Mouse (Mus musculus) heart, adult 9 months (tissue): ENCODE data around the gene Sidt1.
A peak's percentile ranks its signal among the peaks of the same experiment; 100 is the strongest.
"Not testable (repeated sequence)": the region's sequence is repeated elsewhere in the genome, so short reads cannot be mapped to it uniquely, and the experiment has no call there.

Experiments
- DNase-seq, 2 experiments: peaks; one replicate each; pipeline ENCODE4 v3.0.0; 2022; ENCODE audit warnings: low spot score in 2 of 2

Gene Sidt1

GRCm38 (mm10) chr16:44302126-44302892 is 30.7 kb downstream of the Sidt1 start:
- no peak for DNase-seq

DNA sequence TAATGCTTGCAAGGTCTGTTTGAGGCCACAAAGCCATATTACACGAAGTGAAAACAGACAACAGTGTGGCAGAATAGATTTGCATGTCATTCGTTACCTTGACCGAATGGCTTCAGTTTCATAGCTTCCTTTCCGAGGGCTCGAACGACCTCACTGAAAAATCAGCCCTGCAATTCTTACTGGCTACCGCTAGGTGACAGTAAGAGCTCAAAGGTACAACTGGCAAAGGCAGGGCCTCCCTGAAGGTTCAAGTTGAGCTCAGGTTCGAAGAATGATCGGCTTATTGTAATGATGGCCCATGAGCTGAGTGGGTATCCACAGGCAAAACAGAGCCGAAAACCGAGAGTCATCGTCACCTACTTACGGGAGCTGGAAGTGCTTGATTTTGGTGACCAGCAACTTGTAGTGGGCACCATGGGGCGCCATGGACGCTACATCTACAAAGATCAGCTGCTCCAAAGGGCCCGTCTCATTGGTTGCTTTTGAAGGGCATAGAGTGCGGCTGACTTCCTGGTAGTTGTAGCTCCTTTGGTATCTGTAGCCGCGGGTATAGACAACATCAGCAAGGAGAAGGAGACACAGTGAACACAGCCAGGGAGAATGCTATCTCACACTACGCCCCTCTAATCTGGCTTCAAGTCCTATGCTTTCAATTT is 33.4 kb downstream of the Sidt1 start:
- no peak for DNase-seq

- DNase-seq = no peak
Observed at GRCm38 (mm10) chr16:44293960-44294359, 39.0 kb downstream of the Sidt1 start.

DNA sequence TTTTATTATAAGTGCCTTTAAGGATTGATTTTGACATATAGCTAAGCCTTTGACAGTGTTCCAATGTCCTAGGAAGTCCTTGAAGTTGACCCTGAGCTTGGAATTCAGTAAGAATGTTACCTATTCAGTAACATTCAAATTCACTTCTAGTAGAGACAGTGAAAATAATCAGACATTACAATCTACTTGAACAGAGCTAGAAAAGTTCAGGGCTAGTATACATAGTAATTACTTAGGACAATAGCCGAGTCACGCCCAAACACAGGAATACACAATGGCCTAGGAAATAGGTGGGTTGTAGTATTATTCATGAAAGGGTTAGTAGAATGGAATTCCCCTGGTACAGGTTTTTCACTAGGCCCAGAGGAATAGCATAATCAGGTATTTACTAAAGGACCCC is 40.3 kb downstream of the Sidt1 start:
- not testable (repeated sequence) for DNase-seq

DNA sequence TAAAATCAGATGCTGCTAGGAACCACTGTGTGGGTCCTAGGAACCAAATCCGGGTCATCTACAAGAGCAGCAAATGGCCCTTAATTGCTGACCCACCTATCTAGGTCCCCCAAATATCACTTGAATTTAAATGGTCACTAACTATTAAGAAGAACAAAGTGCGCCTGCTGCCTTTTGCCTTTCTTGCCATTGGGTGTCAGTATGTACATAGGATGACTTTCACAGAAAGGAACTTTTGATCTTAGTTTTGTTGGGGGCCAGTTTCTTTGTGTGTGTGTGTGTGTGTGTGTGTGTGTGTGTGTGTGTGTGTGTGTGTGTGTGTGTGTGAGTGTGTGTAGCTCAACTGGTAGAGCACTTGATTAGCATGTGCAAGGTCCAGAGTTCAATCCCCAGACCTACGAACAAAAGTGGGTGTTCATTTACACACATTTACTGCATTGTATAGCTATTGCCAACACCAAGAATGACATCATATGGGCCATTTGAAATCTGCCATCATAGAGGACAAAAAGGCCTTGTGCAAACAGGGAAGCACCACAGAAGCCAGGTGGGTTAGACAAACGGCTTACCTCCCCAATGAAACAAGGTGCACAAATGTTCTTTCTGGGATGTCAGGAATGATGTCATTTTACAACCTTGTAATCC is 43.9 kb downstream of the Sidt1 start:
- DNase-seq = no peak

DNA sequence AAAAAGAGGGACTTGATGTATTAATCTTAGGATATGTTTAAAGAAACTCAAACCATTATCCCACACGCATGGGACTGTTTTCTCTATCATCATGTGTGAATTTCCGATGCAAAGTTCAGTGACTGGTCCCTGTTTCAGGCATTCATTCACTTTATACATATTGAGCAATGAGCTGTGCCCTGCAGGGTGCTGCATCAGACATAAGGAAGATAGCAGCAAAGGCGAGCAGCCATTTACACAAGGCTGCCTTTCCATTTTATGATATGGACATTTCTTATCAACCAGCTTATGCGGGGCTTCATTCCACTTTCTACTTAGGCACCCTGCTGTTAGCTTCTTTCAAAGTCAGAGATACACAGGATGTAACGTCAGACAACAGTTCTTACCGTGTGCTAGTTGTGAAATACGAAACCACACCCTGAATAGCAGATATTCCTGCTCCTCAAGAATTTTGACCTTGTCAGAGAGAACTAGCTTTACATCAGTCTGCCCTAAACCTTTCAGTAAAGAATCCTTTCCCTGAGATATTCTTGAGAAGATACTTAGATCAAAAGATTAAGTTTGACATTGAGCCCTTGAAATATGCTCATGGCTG is 45.5 kb downstream of the Sidt1 start:
- DNase-seq = no peak

- DNase-seq = no peak
Observed at GRCm38 (mm10) chr16:44282614-44283325, 50.2 kb downstream of the Sidt1 start.

DNA sequence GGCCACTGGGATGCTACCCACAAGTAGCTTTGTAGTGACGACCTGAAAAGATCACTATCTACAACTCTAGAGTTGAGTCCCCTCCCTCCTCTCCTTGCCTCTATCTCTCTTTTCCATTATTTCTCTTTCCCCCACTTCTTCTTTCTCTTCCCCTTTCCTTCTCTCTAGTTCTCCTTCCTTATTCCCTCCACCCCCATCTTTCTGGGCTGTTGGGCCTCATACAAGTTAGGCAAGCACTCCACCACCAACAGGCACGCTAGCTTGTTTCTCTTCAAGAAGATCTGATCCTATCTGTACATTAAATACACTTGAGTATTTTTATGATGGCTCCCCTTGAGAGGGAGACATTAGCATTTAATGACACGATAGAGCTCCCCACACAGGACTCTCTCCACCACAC is 51.0 kb downstream of the Sidt1 start:
- DNase-seq = no peak

DNA sequence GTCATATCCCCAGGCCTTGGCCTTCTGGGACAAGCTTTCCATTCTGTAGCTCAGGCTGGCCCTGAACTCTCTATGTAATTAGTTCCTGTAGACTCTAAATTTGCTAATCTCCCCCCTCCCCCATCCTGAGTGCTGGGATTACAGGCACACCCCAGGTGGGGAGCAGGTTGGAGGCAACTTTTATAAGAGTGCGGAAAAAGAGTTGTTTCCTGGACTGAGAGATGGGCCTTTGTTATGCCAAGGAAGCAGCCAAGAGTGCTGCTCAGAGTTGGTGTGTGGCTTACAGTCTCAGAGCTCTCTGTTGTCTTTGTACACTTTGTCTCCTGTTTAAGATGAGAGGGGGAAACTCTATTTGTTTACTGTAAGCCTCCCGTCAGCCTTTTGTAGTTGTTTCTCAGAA is 52.2 kb downstream of the Sidt1 start:
- no peak for DNase-seq

GRCm38 (mm10) chr16:44277212-44277611 is 55.8 kb downstream of the Sidt1 start:
- no peak for DNase-seq

DNA sequence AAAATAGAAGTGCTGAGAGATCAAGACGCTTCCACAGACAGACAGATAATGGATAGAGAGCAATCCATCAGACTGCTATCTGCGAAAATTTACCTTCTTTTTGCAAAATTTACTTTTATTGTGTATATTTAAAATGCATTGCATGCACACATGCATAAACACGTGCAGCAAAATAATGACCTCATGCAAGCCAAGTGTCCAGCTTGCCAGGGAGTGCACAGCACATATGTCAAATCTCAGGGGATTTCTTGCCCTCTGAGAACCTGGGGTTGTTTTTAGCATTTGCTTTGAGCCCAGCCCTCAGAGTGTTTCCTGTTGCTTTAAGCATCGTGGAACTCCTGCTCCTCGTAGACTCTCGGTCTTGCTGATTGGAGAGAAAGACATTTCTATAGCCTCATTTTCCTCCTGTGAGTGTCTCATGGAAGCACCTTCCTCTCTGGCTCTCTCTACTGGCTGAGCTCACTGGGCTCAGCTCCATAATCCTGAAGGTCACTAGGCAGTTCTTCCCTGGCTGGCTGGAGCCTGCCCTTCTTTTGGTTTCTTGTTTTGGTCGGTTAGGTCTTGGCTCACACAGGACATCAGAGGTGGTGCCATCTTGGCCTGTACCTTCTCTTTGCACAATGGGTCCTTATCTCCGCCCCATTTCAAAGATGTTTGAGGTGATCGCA is 61.5 kb downstream of the Sidt1 start:
- peak; percentile 30 to 32 for DNase-seq

DNA sequence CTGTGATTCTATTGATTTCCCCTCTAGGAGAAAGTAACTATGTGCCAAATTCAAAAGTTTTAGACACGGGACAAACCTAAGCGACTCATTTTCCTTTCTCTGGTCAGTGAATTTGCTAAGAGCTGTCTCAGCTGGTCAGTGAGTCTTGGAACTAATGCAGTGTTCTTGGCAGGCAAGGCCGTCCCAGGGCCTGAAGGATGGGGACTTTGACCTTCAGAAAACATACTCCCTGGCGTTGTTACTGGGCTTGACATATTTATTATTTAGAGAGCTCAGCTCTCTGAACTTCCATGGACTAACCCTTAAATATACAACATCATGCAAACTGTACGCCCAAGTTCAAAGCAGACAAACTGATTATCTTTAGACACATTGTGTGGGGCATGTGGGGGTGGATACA is 62.4 kb downstream of the Sidt1 start:
- peak; percentile 28 to 39 for DNase-seq

- DNase-seq = peak in 1 of 2 experiments; percentile 5
Observed at GRCm38 (mm10) chr16:44269578-44269977, 63.4 kb downstream of the Sidt1 start.

- no peak for DNase-seq
Observed at GRCm38 (mm10) chr16:44268541-44269215, 64.3 kb downstream of the Sidt1 start.

- no peak for DNase-seq
Observed at GRCm38 (mm10) chr16:44265562-44265961, 67.4 kb downstream of the Sidt1 start.

DNA sequence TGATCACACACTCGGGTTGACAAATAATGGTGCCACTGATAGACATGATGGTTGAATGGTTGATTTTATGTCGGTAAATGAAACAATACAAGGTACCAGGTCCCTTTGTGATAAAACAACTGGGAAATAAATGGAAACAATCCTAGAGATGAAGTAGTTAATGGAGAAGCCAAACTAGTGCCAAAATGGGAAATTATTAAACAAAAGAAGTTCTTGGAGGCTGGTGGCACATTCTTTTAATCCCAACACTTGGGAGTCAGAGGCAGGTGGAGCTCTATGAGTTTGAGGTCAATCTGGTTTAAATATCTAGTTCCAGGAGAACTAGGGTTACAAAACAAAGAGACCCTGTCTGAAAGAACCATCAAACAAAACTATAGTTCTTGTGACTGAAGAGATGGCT is 68.1 kb downstream of the Sidt1 start:
- no peak for DNase-seq

DNA sequence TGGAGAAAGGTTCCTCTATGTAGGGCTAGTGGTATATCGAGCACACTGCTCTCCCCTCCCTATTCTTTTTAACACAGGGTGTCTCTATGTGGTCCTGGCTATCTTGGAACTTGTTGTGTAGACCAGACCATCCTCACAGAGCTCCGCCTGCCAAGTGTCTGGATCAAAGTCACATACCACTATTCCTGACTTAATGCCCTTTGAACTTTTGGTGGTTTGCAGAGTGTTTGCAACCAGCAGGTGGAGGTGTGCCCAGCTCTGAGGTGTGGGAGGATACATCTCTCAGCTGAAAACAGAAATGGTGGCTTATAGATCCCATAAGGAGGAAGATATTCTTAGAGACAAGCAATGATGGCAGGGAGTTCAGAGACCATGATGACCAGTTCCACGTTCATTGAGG is 75.5 kb downstream of the Sidt1 start:
- no peak for DNase-seq

DNA sequence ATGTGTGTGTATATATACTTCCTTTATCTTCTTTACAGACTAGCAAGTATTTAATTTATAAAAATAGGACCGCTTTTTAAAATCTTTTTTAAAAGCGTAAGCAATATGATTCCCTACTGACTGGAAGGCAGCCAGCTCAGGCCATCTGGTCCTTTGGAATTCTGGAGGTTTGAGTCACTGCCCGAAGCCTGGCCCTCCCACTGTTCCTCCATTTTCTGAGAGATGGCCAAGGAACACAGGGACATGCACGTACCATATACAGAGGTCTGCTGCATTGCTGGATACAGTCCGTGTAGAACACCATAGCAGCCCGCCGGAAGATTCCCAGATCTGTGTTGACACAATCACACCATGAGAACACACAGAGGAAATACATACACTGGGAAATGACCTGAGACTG is 78.3 kb downstream of the Sidt1 start:
- DNase-seq = peak; percentile 44 to 67

- no peak for DNase-seq
Observed at GRCm38 (mm10) chr16:44253797-44254634, 79.0 kb downstream of the Sidt1 start.

DNA sequence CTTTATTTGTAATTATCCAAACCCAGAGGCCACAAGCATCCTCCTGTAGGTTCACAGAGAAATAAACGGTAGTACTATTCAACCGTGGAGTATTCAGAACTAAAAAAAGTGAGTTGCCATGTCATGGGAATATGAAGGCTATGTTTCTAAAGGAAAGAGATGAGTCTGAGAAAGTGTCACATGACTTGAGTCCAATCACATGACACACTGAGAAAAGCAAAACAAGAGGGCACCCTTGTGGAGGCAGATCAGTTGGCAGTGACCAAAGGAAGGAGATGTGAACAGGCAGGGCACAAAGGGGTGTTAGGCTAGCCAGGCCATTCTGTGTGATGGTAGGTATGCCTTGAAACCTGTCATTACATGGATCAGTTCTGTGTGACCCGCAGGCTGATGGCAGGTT is 80.3 kb downstream of the Sidt1 start:
- DNase-seq = no peak
